Mouse (Mus musculus): ENCODE measurements around the gene 1700020L24Rik. TPM values are rescaled to one million over a fixed set of nuclear protein-coding genes. Genes with fewer than 3 reads are reported as not detected.

Gene 1700020L24Rik
- 30.8 and 38.7 TPM in 2 replicates for total RNA-seq (2015)
- total RNA-seq (2017) = 77.0 and 80.6 TPM in 2 replicates

DNA sequence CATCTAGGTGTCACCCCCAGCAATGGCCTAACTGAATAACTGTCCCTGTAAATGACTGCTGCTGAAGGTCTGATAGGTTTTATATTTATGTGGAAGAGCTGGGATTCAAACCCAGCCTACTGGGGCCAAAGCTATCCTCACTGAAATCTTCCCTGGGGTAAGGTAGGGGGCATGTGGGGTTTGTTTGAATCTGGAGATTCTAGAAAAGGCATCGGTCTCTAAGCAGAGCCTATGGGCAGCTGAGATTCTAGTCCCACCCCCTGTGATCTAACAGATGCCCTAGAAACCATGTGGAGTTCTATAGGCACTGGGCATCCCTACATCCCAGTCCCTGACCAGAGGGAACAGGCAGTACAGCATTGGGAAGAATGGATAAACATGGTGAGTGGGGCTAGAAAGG lies at the start of gene 1700020L24Rik:
1700020L24Rik (plus strand) TSS at position 301 of the 400 bp plus-strand sequence.
- ATAC-seq (replicated peaks; ENCODE audit: poor library complexity) = no peak

- no peak for ATAC-seq (replicated peaks; ENCODE audit: poor library complexity)
Measured at GRCm38 (mm10) chr11:83393062-83393461, 44.4 kb upstream of the 1700020L24Rik start.

DNA sequence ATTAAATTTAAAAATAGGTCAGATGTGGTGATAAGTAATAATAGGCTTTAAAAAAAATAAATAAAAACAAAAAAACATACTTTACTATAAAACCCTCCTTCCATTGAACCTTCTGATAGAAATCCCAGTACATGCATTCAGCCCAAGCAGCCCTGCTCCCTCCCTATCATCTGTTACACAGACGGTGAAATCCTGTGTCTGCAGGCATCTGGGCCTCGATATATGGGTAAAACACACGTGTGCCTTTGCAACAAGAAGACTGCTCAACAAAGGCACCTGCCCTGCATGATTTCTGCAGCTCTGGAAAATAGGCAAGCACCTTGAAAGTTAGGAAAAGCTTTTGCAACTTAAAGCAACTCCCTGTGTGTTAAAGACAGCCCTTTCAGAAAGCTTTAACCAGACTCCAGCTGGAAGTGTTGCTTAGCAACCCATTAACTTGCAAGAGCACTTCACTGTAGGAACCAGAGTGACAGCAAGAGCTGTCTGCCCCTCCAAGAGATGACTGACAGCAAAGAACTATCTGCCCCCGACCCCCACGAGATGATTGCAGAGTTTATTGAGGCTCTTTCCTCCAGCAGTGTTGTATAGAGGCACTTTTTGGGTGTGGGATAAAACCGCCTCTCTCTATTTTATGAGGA lies 42.6 kb upstream of the 1700020L24Rik start:
- no peak for ATAC-seq (replicated peaks; ENCODE audit: poor library complexity)

GRCm38 (mm10) chr11:83397626-83398025 lies 39.9 kb upstream of the 1700020L24Rik start:
- ATAC-seq (replicated peaks; ENCODE audit: poor library complexity) = no peak

DNA sequence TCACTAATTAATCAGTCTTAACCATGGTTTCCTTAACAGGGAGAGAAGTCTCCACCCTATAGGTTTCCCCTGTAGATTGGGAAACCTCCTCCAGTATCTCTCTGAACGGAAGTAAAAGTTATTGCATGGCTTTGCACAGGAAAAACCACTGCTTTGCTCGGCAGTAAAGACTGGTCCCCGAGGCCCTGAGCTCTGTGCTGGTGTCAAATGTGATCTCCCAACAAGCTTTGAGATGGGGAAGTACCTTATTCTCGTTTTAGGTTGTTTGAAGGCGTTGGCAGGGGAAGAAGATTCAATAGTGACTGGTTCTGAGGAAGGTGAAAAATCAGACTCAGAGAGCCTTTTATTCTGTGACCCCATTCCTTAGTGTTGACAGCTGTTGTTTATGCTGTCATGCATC lies 38.8 kb upstream of the 1700020L24Rik start:
- ATAC-seq (replicated peaks; ENCODE audit: poor library complexity) = peak; percentile 31; the same call in 1 of the 2 replicates

- ATAC-seq (replicated peaks; ENCODE audit: poor library complexity) = no peak
Measured at GRCm38 (mm10) chr11:83403787-83404186, 33.7 kb upstream of the 1700020L24Rik start.

DNA sequence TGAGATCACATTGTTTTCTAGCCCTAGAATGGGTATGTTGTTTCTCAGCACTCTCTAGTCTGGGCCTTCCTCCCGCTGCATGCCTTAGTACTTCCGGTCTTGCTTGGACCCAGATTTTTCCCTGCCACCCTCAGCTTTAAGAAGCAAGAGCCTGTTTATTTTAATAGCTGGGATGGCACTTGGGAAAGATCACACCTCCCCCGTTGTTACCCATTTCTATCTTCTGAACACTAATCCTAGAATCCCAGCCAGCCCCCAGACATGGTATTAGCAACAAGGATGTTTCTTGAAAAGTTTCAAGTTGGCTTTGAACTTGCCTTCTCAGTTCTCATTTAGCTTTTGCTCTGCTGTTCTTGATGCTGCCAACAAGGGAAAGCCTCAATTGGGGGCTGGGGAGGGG lies 31.1 kb upstream of the 1700020L24Rik start:
- ATAC-seq (replicated peaks; ENCODE audit: poor library complexity) = no peak

DNA sequence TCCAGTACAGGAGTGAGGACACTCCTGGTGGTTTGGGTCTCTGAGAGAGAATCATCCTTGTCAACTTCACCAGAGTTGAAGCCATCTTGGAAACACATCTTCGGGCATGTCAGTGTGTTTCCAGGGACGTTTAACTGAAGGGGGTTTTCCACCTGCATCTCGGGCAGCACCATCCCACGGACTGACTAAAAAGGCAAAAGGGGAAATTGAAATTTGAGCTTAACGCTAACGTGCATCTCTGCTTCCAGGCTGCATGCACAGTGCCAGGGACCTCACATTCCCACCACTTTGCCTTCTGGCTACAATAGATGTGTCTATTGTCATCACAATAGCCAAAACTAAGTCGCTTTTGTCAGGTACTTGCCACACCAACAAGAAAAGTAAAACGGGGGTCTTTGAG lies 29.2 kb upstream of the 1700020L24Rik start:
- no peak for ATAC-seq (replicated peaks; ENCODE audit: poor library complexity)

GRCm38 (mm10) chr11:83409087-83409754 lies 28.3 kb upstream of the 1700020L24Rik start, which contains the start of gene Rasl10b:
TSS of gene Rasl10b (plus strand) at chr11:83409137.
- no peak for ATAC-seq (replicated peaks; ENCODE audit: poor library complexity)

- ATAC-seq (replicated peaks; ENCODE audit: poor library complexity) = no peak
Measured at GRCm38 (mm10) chr11:83409792-83410291, 27.6 kb upstream of the 1700020L24Rik start.

- ATAC-seq (replicated peaks; ENCODE audit: poor library complexity) = no peak
Measured at GRCm38 (mm10) chr11:83410510-83410909, 27.0 kb upstream of the 1700020L24Rik start.

- ATAC-seq (replicated peaks; ENCODE audit: poor library complexity) = peak; percentile 69
Measured at GRCm38 (mm10) chr11:83417080-83417479, 20.4 kb upstream of the 1700020L24Rik start.

DNA sequence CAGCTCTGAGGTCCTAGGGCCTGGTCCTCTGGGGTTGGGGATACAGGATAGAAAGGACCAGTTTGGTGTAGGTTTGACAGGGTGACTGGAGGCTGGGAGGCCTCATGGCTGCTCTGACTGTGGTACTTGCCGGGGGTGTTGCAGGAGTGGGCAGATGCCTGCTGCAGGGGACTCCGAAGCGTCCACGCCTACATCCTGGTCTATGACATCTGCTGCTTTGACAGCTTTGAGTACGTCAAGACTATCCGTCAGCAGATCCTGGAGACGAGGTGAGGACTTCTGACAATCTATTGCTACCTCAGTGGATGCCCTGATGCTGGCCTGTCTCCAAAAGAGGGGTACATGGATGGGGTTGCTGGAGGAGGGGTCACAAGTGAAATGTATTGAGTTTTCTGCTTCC lies 19.8 kb upstream of the 1700020L24Rik start:
- no peak for ATAC-seq (replicated peaks; ENCODE audit: poor library complexity)

GRCm38 (mm10) chr11:83418566-83418965 lies 18.9 kb upstream of the 1700020L24Rik start:
- peak; percentile 49 for ATAC-seq (replicated peaks; ENCODE audit: poor library complexity)

DNA sequence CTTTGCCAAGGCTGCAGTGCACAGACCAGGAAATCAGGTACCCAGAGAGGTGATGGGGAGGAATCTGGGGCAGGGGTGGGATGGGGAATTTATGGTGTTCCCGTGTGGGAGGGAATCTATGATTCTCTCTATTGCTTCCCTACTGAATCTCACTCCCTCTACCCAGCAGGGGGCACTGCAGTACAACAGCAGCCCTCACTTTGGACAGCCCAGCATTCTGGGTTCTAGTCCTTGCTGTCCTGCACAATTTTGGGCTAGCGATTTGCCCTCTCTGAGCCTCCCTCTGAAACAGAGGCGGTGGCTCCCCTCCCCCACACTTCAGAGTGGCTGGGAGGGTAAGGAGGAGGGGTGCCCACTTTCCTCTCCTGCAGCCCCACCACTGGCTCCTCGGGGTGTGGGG lies 17.1 kb upstream of the 1700020L24Rik start:
- peak; percentile 53 for ATAC-seq (replicated peaks; ENCODE audit: poor library complexity)

GRCm38 (mm10) chr11:83421305-83421704 lies 16.2 kb upstream of the 1700020L24Rik start:
- peak; percentile 43 for ATAC-seq (replicated peaks; ENCODE audit: poor library complexity)

DNA sequence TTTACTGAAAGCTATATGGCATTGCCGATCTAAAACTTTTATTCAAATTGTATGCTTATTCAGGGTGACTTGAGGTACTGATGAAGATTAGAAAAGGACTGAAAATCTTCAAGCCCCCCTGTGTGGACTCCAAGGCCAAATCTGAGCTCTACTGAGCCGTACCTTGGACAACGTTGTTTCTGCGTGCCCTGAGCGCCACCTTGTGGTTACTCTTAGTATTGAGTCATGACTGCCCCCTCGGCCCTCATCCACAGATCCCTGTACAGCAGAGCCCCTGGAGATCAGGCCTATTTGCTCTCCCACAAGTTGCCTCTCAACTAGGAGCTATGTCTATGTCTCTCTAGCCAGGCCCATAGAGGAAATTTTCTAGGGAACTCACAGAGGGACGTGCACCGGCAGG lies 12.8 kb upstream of the 1700020L24Rik start:
- peak; percentile 67 for ATAC-seq (replicated peaks; ENCODE audit: poor library complexity)

DNA sequence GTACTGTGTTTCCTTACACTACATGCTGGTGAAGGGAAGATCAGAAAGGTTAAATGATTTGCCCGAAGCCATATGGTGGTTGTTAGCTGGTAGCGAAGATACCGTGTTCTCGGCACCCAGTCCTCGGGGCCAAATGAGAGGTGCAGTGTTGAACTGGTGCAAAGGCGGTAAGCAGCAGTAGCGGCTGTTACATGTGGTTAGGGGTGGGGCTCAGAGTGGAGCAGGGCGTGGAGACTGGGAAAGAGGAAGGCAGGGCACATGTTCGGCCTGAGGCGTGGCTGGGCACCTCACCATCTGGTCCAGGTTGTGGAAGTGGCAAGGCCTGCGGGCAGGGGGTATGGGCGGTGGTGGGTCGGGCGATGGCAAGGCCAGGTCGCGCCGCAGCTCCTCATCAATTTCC lies 10.5 kb upstream of the 1700020L24Rik start:
- peak; percentile 95 for ATAC-seq (replicated peaks; ENCODE audit: poor library complexity)

DNA sequence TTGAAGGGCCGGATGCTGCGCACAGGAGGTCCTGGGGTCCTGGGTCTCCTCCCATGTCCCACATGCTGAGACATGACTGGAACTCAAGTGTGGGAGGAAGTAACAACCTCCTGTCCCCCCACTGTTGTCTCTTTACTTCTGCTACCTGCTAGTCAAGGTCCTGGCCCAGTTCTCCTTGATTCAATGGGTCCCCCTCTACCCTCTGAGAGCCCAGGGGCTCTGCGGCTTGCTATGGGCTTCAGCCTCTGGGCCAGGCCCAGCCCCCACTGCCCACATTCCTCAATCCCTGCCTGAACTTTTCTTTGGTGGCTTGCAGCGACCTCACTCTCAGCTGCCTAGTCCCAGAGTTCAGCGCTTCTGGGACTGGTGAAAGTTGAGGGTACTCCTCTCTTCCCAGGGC lies 8.1 kb upstream of the 1700020L24Rik start, which contains the start of gene Gas2l2:
Gas2l2 (minus strand) TSS at position 101 of the 400 bp plus-strand sequence.
- ATAC-seq (replicated peaks; ENCODE audit: poor library complexity) = no peak

- peak; percentile 69 for ATAC-seq (replicated peaks; ENCODE audit: poor library complexity)
Measured at GRCm38 (mm10) chr11:83432533-83432932, 4.9 kb upstream of the 1700020L24Rik start.

DNA sequence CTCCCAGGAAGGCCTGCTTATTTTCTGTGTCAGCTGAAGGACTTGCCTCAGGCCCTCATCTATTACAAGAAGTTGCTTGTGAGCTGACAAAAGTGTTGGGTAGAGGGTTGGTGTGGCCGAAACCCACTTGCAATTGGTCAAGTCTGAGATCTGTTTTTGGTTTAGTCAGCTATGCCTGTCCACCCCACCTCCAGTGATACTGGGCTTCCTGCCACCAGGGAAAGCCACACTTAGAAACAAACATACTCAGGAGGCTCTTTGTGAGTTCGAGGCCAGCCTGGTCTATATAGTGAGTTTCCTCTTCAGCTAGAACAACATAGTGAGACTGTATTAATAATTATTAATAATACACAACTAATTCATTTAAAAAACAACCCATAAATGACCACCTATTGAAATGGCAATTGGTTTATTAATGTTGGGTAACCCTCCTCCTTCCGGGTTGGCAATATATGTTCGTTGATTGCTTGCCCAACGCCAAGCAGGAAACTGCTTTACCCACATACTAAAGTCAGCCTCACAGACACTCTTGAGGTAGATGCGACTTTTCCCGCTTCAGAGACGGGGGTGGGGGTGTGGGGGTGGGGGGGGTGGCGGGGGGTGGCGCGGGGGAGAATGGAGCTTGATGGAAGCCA lies 2.1 kb downstream of the 1700020L24Rik start:
- peak; percentile 35 for ATAC-seq (replicated peaks; ENCODE audit: poor library complexity)

Data from megakaryocyte progenitor cell, adult 5-6 weeks (primary cell).